In the genomic region with DNA sequence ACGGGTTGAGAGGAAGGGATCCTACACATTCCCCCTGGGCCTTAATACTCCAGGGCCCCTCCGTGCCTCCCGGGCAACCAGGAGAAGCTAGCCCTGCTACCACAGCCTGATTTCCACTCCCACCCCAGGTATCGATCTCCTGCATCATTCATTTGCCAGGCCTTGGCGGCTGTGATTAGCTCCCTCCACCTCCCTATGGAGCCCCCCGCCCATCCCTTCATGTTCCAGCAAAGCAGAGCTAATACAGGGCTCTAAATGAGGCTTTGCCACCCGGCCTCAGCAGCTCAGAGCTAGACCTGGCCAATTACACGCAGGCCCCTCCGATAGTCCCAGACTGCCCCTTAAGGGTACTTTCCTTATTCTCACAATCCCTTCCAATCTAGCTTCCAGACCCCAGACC, we compare ENCODE assay signal across 11 mouse cellular contexts.
DNase-seq lines count a peak whose midpoint lies in the region; ATAC-seq and TF ChIP-seq lines count a peak whose summit lies in the region.
"Had no signal": no experiment of that assay in that cellular context is flagged by ENCODE, and none has a peak within 500 bp of the region (broad histone marks: within the 10 kb centered on the region; RNA-seq: fewer than 3 reads in every experiment).

No protein-coding gene starts in this region.

- H3K4me2 ChIP-seq in forebrain, embryonic 11.5 days (ENCODE audit: low read depth, low read length, severe bottlenecking) = no peak overlapping the region
- peak overlapping the region; percentile 97 for H3K4me2 ChIP-seq in forebrain, embryonic 15.5 days (replicated peaks)
- peak overlapping the region; percentile 88 for H3K4me2 ChIP-seq in hindbrain, embryonic 16.5 days (ENCODE audit: low read length)
- peak overlapping the region; percentile 99 for H3K4me2 ChIP-seq in midbrain, postnatal 0 days (ENCODE audit: low read depth, low read length, poor library complexity, severe bottlenecking)
- no peak overlapping the region for H3K4me2 ChIP-seq in heart, embryonic 11.5 days
- H3K4me2 ChIP-seq: heart, embryonic 15.5 days; liver, embryonic 13.5 days had no signal

- peaks cover 7% of the 10 kb centered on the region; the same call in 1 of the 2 replicates for H3K36me3 ChIP-seq in forebrain, embryonic 10.5 days (replicated peaks)
- H3K36me3 ChIP-seq in forebrain, embryonic 11.5 days (ENCODE audit: control insufficient read depth, insufficient read depth, low read length) = 0 out of 2 replicates have a peak, but pooled peaks cover 2% of the 10 kb centered on the region
- H3K36me3 ChIP-seq in forebrain, embryonic 15.5 days = no peaks in the 10 kb centered on the region
- no peaks in the 10 kb centered on the region for H3K36me3 ChIP-seq in hindbrain, embryonic 16.5 days (ENCODE audit: control insufficient read depth, insufficient read depth, low read length)
- H3K36me3 ChIP-seq in midbrain, postnatal 0 days (ENCODE audit: insufficient read depth, low read length) = no peaks in the 10 kb centered on the region
- H3K36me3 ChIP-seq in heart, embryonic 11.5 days (ENCODE audit: control insufficient read depth, insufficient read depth, low read length) = no peaks in the 10 kb centered on the region
- H3K36me3 ChIP-seq: heart, embryonic 15.5 days; liver, embryonic 13.5 days had no signal

- peak overlapping the region; percentile 18; the same call in 1 of the 2 replicates for H3K4me3 ChIP-seq in forebrain, embryonic 10.5 days
- no peak overlapping the region for H3K4me3 ChIP-seq in forebrain, embryonic 11.5 days (ENCODE audit: low read depth, low read length)
- peak overlapping the region; percentile 79 for H3K4me3 ChIP-seq in forebrain, embryonic 15.5 days
- H3K4me3 ChIP-seq in hindbrain, embryonic 16.5 days (ENCODE audit: low read length) = peak overlapping the region; percentile 25
- H3K4me3 ChIP-seq in midbrain, postnatal 0 days (ENCODE audit: low read depth, low read length) = peak overlapping the region; percentile 70
- no peak overlapping the region for H3K4me3 ChIP-seq in heart, embryonic 11.5 days (ENCODE audit: low read depth, low read length)
- H3K4me3 ChIP-seq: heart, embryonic 15.5 days; liver, embryonic 13.5 days had no signal

- no peak overlapping the region for H3K9ac ChIP-seq in forebrain, embryonic 11.5 days (ENCODE audit: low read length)
- H3K9ac ChIP-seq in forebrain, embryonic 15.5 days (replicated peaks) = peak overlapping the region; percentile 31
- H3K9ac ChIP-seq in hindbrain, embryonic 16.5 days (ENCODE audit: low read depth, low read length) = peak overlapping the region; percentile 53
- peak overlapping the region; percentile 44; the same call in 1 of the 2 replicates for H3K9ac ChIP-seq in midbrain, postnatal 0 days (replicated peaks; ENCODE audit: low read length, poor library complexity, severe bottlenecking)
- H3K9ac ChIP-seq in heart, embryonic 11.5 days (ENCODE audit: low read depth, low read length) = no peak overlapping the region
- H3K9ac ChIP-seq: heart, embryonic 15.5 days; liver, embryonic 13.5 days had no signal

- TF ChIP-seq CTCF in midbrain, postnatal 0 days (IDR thresholded peaks at IDR 0.05) = no peak

- WGBS in forebrain, embryonic 10.5 days = 40% methylated on average over 9 of the region's 9 CpGs
- 40% methylated on average over 9 of the region's 9 CpGs for WGBS in forebrain, embryonic 11.5 days
- WGBS in forebrain, embryonic 15.5 days = 32% methylated on average over 9 of the region's 9 CpGs
- 30% methylated on average over 9 of the region's 9 CpGs for WGBS in hindbrain, embryonic 16.5 days
- 25% methylated on average over 9 of the region's 9 CpGs for WGBS in midbrain, postnatal 0 days
- WGBS in heart, embryonic 11.5 days (ENCODE audit: insufficient replicate concordance) = 53% methylated on average over 9 of the region's 9 CpGs

- no peak for ATAC-seq in forebrain, embryonic 11.5 days (replicated peaks; ENCODE audit: low FRiP score)
- ATAC-seq in forebrain, embryonic 15.5 days (replicated peaks) = no peak
- no peak for ATAC-seq in hindbrain, embryonic 16.5 days
- ATAC-seq in midbrain, postnatal 0 days (ENCODE audit: low FRiP score) = no peak
- no peak for ATAC-seq in heart, embryonic 11.5 days (replicated peaks; ENCODE audit: insufficient number of reproducible peaks, low FRiP score, low TSS enrichment)
- ATAC-seq: lung, postnatal 0 days had no signal

- H3K9me3 ChIP-seq in forebrain, embryonic 10.5 days = peaks cover 7% of the 10 kb centered on the region; the same call in 1 of the 2 replicates
- no peaks in the 10 kb centered on the region for H3K9me3 ChIP-seq in forebrain, embryonic 11.5 days (ENCODE audit: control insufficient read depth, low read length)
- H3K9me3 ChIP-seq in forebrain, embryonic 15.5 days = no peaks in the 10 kb centered on the region
- H3K9me3 ChIP-seq in hindbrain, embryonic 16.5 days (ENCODE audit: control insufficient read depth, low read length) = no peaks in the 10 kb centered on the region
- no peaks in the 10 kb centered on the region for H3K9me3 ChIP-seq in midbrain, postnatal 0 days (ENCODE audit: low read length)
- no peaks in the 10 kb centered on the region for H3K9me3 ChIP-seq in heart, embryonic 11.5 days (replicated peaks; ENCODE audit: control insufficient read depth, low read length)
- H3K9me3 ChIP-seq: heart, embryonic 15.5 days had no signal

- peaks cover 71% of the 10 kb centered on the region for H3K4me1 ChIP-seq in forebrain, embryonic 10.5 days
- H3K4me1 ChIP-seq in forebrain, embryonic 11.5 days (replicated peaks; ENCODE audit: control insufficient read depth, insufficient read depth, low read length) = peaks cover 12% of the 10 kb centered on the region
- H3K4me1 ChIP-seq in forebrain, embryonic 15.5 days = peaks cover 66% of the 10 kb centered on the region
- peaks cover 39% of the 10 kb centered on the region for H3K4me1 ChIP-seq in hindbrain, embryonic 16.5 days (ENCODE audit: control insufficient read depth, insufficient read depth, low read depth, low read length)
- H3K4me1 ChIP-seq in midbrain, postnatal 0 days (ENCODE audit: insufficient read depth, low read length) = peaks cover 9% of the 10 kb centered on the region; the same call in 1 of the 2 replicates
- H3K4me1 ChIP-seq in heart, embryonic 11.5 days (ENCODE audit: control insufficient read depth, insufficient read depth, low read length) = peaks cover 10% of the 10 kb centered on the region

- no peak for DNase-seq in forebrain, embryonic 10.5 days (ENCODE audit: extremely low spot score, low spot score)
- no peak for DNase-seq in forebrain, embryonic 11.5 days (ENCODE audit: low spot score)
- DNase-seq in midbrain, postnatal 0 days (ENCODE audit: low spot score) = no peak
- no peak for DNase-seq in testis, postnatal 10 days (ENCODE audit: low spot score)
- DNase-seq in layer of hippocampus, adult 11-12 months (ENCODE audit: low spot score) = no peak

- H3K27me3 ChIP-seq in forebrain, embryonic 10.5 days (ENCODE audit: poor library complexity, severe bottlenecking) = peaks cover 63% of the 10 kb centered on the region
- H3K27me3 ChIP-seq in forebrain, embryonic 11.5 days (ENCODE audit: control insufficient read depth, insufficient read depth, low read length) = peaks cover 10% of the 10 kb centered on the region; the same call in 1 of the 2 replicates
- no peaks in the 10 kb centered on the region for H3K27me3 ChIP-seq in forebrain, embryonic 15.5 days
- no peaks in the 10 kb centered on the region for H3K27me3 ChIP-seq in hindbrain, embryonic 16.5 days (replicated peaks; ENCODE audit: control insufficient read depth, insufficient read depth, low read length)
- H3K27me3 ChIP-seq in midbrain, postnatal 0 days (ENCODE audit: insufficient read depth, low read length) = no peaks in the 10 kb centered on the region
- peaks cover 43% of the 10 kb centered on the region for H3K27me3 ChIP-seq in heart, embryonic 11.5 days (ENCODE audit: control insufficient read depth, insufficient read depth, low read length)

- H3K27ac ChIP-seq in forebrain, embryonic 10.5 days = peak overlapping the region; percentile 35; the same call in 1 of the 2 replicates
- H3K27ac ChIP-seq in forebrain, embryonic 11.5 days (ENCODE audit: low read depth, low read length) = no peak overlapping the region
- H3K27ac ChIP-seq in forebrain, embryonic 15.5 days (replicated peaks) = peak overlapping the region; percentile 47
- H3K27ac ChIP-seq in hindbrain, embryonic 16.5 days (ENCODE audit: low read depth, low read length) = peak overlapping the region; percentile 40; the same call in 1 of the 2 replicates
- no peak overlapping the region for H3K27ac ChIP-seq in midbrain, postnatal 0 days (ENCODE audit: low read depth, low read length)
- H3K27ac ChIP-seq in heart, embryonic 11.5 days (ENCODE audit: low read depth, low read length) = no peak overlapping the region
- H3K27ac ChIP-seq: heart, embryonic 15.5 days; liver, embryonic 13.5 days had no signal

Comparison
In these comparisons a context has a peak if more than half of its experiments do, and no peak if none do; other contexts are left out.
1. H3K27ac ChIP-seq: peak in forebrain, embryonic 10.5 days (single experiment), forebrain, embryonic 15.5 days (single experiment) and hindbrain, embryonic 16.5 days (single experiment); none in forebrain, embryonic 11.5 days (single experiment), midbrain, postnatal 0 days (single experiment) and heart, embryonic 11.5 days (single experiment).
2. H3K4me3 ChIP-seq: peak in forebrain, embryonic 10.5 days (single experiment), forebrain, embryonic 15.5 days (single experiment), hindbrain, embryonic 16.5 days (single experiment) and midbrain, postnatal 0 days (single experiment); none in forebrain, embryonic 11.5 days (single experiment) and heart, embryonic 11.5 days (single experiment).
3. H3K4me2 ChIP-seq: peak in forebrain, embryonic 15.5 days (single experiment), hindbrain, embryonic 16.5 days (single experiment) and midbrain, postnatal 0 days (single experiment); none in forebrain, embryonic 11.5 days (single experiment) and heart, embryonic 11.5 days (single experiment).
4. H3K9ac ChIP-seq: peak in forebrain, embryonic 15.5 days (single experiment), hindbrain, embryonic 16.5 days (single experiment) and midbrain, postnatal 0 days (single experiment); none in forebrain, embryonic 11.5 days (single experiment) and heart, embryonic 11.5 days (single experiment).